In the genomic region with DNA sequence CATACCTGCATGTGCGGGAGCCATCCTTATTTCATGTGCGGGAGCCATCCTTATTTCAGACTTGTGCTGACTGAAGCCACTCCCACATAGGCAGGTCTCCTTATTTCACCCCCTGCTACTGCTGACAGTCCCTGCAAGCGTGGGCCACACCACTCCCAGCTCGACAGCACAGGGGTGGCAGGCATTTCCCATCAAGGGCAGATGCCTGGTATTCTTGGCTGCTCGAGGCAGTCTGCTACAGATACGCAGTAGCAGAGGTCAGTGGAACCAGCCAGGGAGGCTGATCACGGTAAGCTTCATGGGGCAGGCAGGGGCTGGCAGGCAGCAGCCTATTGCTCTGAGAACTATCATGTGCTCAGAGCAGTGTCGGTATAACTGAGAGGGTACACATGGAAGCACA, we compare ENCODE assay signal across 19 mouse cellular contexts.
"Had no signal": no experiment of that assay in that cellular context is flagged by ENCODE, and none has a peak within 500 bp of the region (broad histone marks: within the 10 kb centered on the region; RNA-seq: fewer than 3 reads in every experiment).

No protein-coding gene starts in this region.

- H3K4me3 ChIP-seq: lung, embryonic 15.5 days; midbrain, embryonic 10.5 days; midbrain, embryonic 12.5 days; myocyte; neural tube, embryonic 13.5 days; neural tube, embryonic 15.5 days; stomach, embryonic 15.5 days had no signal

- H3K27ac ChIP-seq: lung, embryonic 15.5 days; midbrain, embryonic 10.5 days; midbrain, embryonic 12.5 days; neural tube, embryonic 13.5 days; neural tube, embryonic 15.5 days; stomach, embryonic 15.5 days; stomach, postnatal 0 days had no signal

- H3K4me1 ChIP-seq: lung, embryonic 15.5 days; midbrain, embryonic 12.5 days; neural tube, embryonic 13.5 days; neural tube, embryonic 15.5 days; stomach, embryonic 15.5 days had no signal

- H3K9me3 ChIP-seq: lung, embryonic 15.5 days; midbrain, embryonic 10.5 days; midbrain, embryonic 12.5 days; neural tube, embryonic 13.5 days; neural tube, embryonic 15.5 days; stomach, embryonic 15.5 days had no signal

- ATAC-seq: liver, postnatal 0 days; lung, postnatal 0 days; midbrain, embryonic 16.5 days had no signal

- H3K36me3 ChIP-seq: lung, embryonic 15.5 days; midbrain, embryonic 10.5 days; midbrain, embryonic 12.5 days; neural tube, embryonic 13.5 days; neural tube, embryonic 15.5 days; stomach, embryonic 15.5 days had no signal

- H3K4me2 ChIP-seq: lung, embryonic 15.5 days; midbrain, embryonic 12.5 days; neural tube, embryonic 13.5 days; neural tube, embryonic 15.5 days; stomach, embryonic 15.5 days had no signal

- H3K9ac ChIP-seq: liver, postnatal 0 days; lung, embryonic 15.5 days; midbrain, embryonic 12.5 days; neural tube, embryonic 13.5 days; neural tube, embryonic 15.5 days; stomach, embryonic 15.5 days had no signal

- DNase-seq: liver, postnatal 0 days; lung, adult 2 months; lung, postnatal 14 days; lung, postnatal 36 days; midbrain, embryonic 14.5 days; right cerebral cortex, postnatal 14 days; thymus, adult 18-20 months; thymus, postnatal 14 days; thymus, postnatal 36 days had no signal

- H3K27me3 ChIP-seq: lung, embryonic 15.5 days; midbrain, embryonic 12.5 days; neural tube, embryonic 13.5 days; neural tube, embryonic 15.5 days; stomach, embryonic 15.5 days had no signal
